Mouse (Mus musculus) limb, embryonic 12.5 days (tissue): ENCODE results near the gene Fxyd5. TPM values are rescaled to one million over a fixed set of nuclear protein-coding genes. Genes with fewer than 3 reads are reported as not detected.
A peak's percentile ranks its signal among the peaks of the same experiment; 100 is the strongest.

Experiments used
- ATAC-seq: fragments of 200-750 bp; cut with Nextera tagmentation; 2 replicates; pipeline ENCODE4 v1.8.0; 2017; ENCODE audit warnings: low read depth, moderate TSS enrichment; ENCODE audit not compliant: insufficient number of reproducible peaks, insufficient read depth, low FRiP score, low TSS enrichment
- H3K27ac ChIP-seq: fragments of 300-500 bp; sonication (generic); 2 replicates; pipeline ENCODE4 v1.5.1; 2016; ENCODE audit warnings: mild to moderate bottlenecking, moderate library complexity
- H3K27me3 ChIP-seq: fragments of 300-500 bp; sonication (generic); 2 replicates; pipeline ENCODE4 v1.6.1; 2016; ENCODE audit warnings: mild to moderate bottlenecking, moderate library complexity
- H3K36me3 ChIP-seq: fragments of 300-500 bp; sonication (generic); 2 replicates; pipeline ENCODE4 v1.6.1; 2016; ENCODE audit warnings: mild to moderate bottlenecking, moderate library complexity
- H3K4me1 ChIP-seq: fragments of 300-500 bp; sonication (generic); replicated peaks from 2 replicates; pipeline ENCODE4 v1.6.1; 2016
- H3K4me2 ChIP-seq: fragments of 300-500 bp; sonication (generic); 2 replicates; pipeline ENCODE4 v1.6.1; 2016; ENCODE audit warnings: mild to moderate bottlenecking, moderate library complexity
- H3K4me3 ChIP-seq: fragments of 300-500 bp; sonication (generic); replicated peaks from 2 replicates; pipeline ENCODE4 v1.5.1; 2016; ENCODE audit warnings: mild to moderate bottlenecking
- H3K9ac ChIP-seq: fragments of 300-500 bp; sonication (generic); replicated peaks from 2 replicates; pipeline ENCODE4 v1.6.1; 2016; ENCODE audit warnings: mild to moderate bottlenecking, moderate library complexity
- H3K9me3 ChIP-seq: fragments of 300-500 bp; sonication (generic); 2 replicates; pipeline ENCODE4 v1.6.1; 2016; ENCODE audit warnings: mild to moderate bottlenecking, moderate library complexity
- WGBS: fragments of 180-500 bp; shearing (Covaris S2); methylation state at CpG from one replicate; pipeline ENCODE4 v1.1.7; 2016; 5-methylcytosine and 5-hydroxymethylcytosine counted together
- polyA plus RNA-seq: library from polyadenylated mRNA; unstranded; fragments of >200 nt; fragmentation: Nextera tagmentation; extraction: Ambion mirVana; gene quantifications from 2 replicates; pipeline ENCODE4 v1.2.1, GENCODE M21; 2016

Fxyd5 gene
- polyA plus RNA-seq, 1 experiment from 2014 or later: 10.3 TPM

DNA sequence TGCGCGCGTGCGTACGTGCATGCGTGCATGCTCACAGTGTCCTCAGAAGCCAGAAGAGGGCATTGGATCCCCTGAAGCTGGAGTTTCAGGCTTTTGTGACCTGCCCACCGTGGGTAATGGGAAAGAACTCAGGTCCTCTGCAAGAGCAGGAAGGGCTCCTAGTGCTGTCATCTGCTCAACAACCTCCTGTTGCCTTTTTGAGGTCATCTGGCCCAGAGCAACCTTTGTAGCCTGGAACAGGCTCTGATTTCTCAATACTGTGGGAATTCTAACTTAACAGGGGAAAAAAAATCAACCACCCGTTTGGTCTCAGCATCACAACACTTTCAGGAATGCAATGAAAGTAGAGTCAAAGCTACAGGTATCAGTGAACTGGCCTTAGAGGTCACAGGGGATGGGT lies 37.4 kb upstream of the Fxyd5 start:
- no peaks in the 10 kb centered on the region for H3K36me3 ChIP-seq
- H3K27ac ChIP-seq: no peak overlapping the region
- H3K4me1 ChIP-seq: peaks cover 26% of the 10 kb centered on the region
- ATAC-seq: no peak
- peaks cover 2% of the 10 kb centered on the region; the same call in 1 of the 2 replicates for H3K9me3 ChIP-seq
- H3K9ac ChIP-seq: no peak overlapping the region
- H3K27me3 ChIP-seq: no peaks in the 10 kb centered on the region
- 83% methylated on average over 8 of the region's 8 CpGs for WGBS
- no peak overlapping the region for H3K4me2 ChIP-seq
- H3K4me3 ChIP-seq: no peak overlapping the region

DNA sequence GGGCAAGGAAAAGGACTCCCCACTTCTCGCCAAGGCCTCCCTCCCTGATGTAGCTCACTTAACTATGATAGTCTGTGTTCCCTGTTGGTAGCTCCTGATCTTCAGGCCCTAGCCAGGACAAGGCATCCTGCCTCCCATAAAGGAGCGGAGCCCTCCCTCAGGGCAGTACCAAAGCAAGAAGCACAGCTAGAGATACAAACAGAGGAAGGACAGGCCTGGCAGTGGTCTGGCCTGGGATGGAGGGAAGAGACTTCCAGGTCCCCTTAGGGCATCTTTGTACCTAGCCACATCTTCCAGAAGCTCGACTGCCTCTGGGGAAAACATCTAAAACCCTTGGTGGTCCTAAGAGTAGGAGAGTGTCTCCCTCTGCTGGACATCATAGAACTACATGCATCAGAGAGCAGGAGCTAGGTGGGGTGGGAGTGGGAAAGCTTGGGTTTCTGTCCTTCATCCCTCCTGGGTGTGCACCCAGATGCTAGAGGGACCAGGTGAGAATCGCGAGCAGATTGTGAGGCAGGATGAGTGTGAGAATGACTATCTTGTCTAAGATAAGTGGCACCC lies 35.7 kb upstream of the Fxyd5 start:
- Histone ChIP-seq H3K27ac (peak overlapping the region; percentile 62), H3K36me3 (no peaks in the 10 kb centered on the region), H3K9ac (no peak overlapping the region), H3K9me3 (peaks cover 2% of the 10 kb centered on the region; the same call in 1 of the 2 replicates), H3K4me1 (peaks cover 20% of the 10 kb centered on the region), H3K4me3 (no peak overlapping the region), H3K4me2 (no peak overlapping the region), H3K27me3 (no peaks in the 10 kb centered on the region)
- peak; percentile 34; the same call in 1 of the 2 replicates for ATAC-seq
- WGBS: 53% methylated on average over 5 of the region's 5 CpGs

DNA sequence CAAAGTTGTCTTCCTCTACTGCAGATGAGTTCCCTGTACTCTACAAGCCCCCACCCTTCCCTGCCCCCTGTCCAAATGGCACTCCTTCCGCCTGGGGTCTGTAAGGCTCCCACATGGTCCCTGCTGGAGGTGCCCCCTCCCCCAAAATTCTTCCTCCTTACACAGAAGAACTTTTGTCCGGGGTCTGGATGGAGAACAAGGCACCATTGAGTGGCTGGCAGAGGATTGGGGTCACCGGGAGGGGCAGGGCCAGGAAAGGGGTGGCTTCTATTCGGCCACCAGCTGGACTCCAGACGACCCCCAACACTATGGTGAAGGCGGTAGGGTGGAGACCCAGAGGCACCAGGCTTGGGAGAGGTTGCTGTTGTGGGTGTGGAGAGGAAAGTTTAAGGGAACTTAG lies 35.2 kb upstream of the Fxyd5 start:
- no peak overlapping the region for H3K9ac ChIP-seq
- no peak overlapping the region for H3K4me2 ChIP-seq
- H3K27ac ChIP-seq: peak overlapping the region; percentile 62
- no peak overlapping the region for H3K4me3 ChIP-seq
- peak; percentile 52; the same call in 1 of the 2 replicates for ATAC-seq
- H3K4me1 ChIP-seq: peaks cover 18% of the 10 kb centered on the region
- WGBS: 51% methylated on average over 6 of the region's 6 CpGs
- H3K27me3 ChIP-seq: no peaks in the 10 kb centered on the region
- H3K36me3 ChIP-seq: no peaks in the 10 kb centered on the region
- H3K9me3 ChIP-seq: peaks cover 2% of the 10 kb centered on the region; the same call in 1 of the 2 replicates

DNA sequence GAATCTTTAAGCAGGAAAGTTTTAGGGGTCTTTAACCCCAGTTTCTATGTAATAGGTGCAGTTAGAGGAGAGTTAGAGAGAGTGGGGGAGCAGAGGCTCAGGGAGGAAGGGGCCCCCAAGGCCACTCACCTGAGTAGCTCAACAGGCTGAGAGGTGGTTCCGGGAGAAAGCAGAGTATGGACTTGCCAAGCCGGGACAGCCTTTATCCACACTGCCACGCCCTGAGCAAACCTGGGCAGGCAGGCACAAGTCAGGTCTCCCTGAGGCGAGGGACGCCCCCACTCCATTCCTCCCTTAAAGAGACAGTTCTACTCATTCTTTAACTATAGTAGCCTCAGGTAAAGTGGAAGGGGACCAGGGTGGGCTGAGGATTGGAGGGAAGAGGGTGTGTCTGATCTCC lies 34.2 kb upstream of the Fxyd5 start, which contains the start of gene Fxyd3:
Gene Fxyd3 (minus strand): TSS at position 213 of the 400 bp plus-strand sequence.
- Histone ChIP-seq H3K4me3 (no peak within 1 kb of the TSS), H3K27me3 (no peaks in the 10 kb centered on the region), H3K9ac (no peak within 1 kb of the TSS), H3K36me3 (no peaks in the 10 kb centered on the region), H3K9me3 (peaks cover 2% of the 10 kb centered on the region; the same call in 1 of the 2 replicates), H3K27ac (peak within 1 kb of the TSS; percentile 62; the same call in 1 of the 2 replicates), H3K4me2 (peak within 1 kb of the TSS; percentile 10), H3K4me1 (peaks cover 23% of the 10 kb centered on the region)
- WGBS: 40% methylated on average over 5 of the region's 5 CpGs
- no peak for ATAC-seq

DNA sequence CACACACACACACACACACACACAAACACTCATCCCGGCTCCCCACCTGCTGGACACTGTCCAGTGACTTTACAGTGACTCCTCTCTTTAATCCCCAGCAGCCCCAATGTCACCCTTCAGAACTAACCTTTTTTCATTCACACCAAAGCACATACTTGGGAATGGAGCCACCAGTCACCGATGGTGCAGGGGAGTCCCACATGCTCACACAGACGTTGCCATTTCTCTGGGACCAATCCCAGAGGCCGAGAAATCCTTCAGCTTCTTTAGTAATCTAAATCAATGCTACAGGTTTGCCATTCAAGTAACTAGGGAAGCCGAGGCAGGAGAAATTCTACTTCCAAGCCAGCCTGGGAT lies 32.4 kb upstream of the Fxyd5 start:
- Histone ChIP-seq H3K27ac (no peak overlapping the region), H3K9me3 (no peaks in the 10 kb centered on the region), H3K27me3 (no peaks in the 10 kb centered on the region), H3K4me3 (no peak overlapping the region), H3K36me3 (no peaks in the 10 kb centered on the region), H3K9ac (no peak overlapping the region), H3K4me2 (no peak overlapping the region), H3K4me1 (peaks cover 23% of the 10 kb centered on the region)
- ATAC-seq: no peak
- WGBS: 69% methylated on average over 5 of the region's 5 CpGs

DNA sequence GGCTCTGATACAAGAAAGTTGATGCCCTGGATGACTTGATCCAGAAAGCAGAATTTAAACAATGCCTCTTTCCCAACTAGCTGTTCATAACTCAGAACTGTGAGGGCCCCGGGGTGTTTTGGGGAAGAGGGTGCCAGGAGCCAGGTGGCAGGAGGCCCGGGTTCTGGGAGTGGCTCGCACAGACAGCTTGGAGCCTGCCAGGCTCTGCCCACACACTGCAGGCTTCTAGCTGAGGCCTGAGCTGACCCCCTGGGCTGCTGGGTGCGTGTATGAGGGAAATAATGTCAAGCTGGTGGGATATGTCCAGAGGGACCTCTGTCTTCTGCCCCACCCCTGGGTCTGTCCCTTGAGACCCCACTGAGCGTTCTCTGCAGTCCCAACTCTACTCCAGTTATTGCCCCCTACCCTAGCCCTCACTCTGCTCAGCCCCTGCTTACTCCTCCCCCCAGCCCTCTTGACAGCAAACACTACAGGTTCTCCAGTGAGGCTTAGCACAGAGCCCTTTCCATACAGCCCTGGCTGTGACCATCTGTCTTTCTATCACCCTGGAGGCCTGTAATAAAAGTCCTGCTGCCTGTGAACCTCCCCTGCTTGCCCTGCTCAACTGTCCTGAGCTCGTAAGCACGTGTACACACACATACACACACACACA lies 31.9 kb upstream of the Fxyd5 start:
- peaks cover 23% of the 10 kb centered on the region for H3K4me1 ChIP-seq
- no peaks in the 10 kb centered on the region for H3K27me3 ChIP-seq
- H3K4me3 ChIP-seq: no peak overlapping the region
- no peaks in the 10 kb centered on the region for H3K36me3 ChIP-seq
- no peak for ATAC-seq
- no peak overlapping the region for H3K4me2 ChIP-seq
- WGBS: 51% methylated on average over 7 of the region's 7 CpGs
- H3K9ac ChIP-seq: no peak overlapping the region
- H3K27ac ChIP-seq: no peak overlapping the region
- no peaks in the 10 kb centered on the region for H3K9me3 ChIP-seq

DNA sequence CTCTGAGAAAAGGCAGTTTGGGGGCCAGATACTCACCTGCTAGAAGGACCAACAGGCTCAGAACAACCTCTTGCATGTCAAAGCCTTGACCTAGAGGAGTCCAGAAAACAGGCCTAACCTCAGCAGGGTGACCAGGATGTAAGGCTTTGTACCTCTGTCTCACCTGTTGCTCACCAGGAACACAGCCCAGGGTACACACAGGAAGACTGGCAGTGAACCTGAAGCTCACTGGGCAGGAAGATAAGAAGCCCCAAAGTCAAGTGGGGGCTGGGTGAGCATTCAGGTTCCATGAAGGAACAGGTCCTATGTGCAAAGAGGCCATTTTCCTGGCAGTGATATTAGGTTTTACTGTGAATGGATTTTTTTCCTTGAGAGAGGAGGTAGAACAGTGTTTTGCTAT lies 31.3 kb upstream of the Fxyd5 start:
- H3K4me2 ChIP-seq: no peak overlapping the region
- peaks cover 23% of the 10 kb centered on the region for H3K4me1 ChIP-seq
- H3K4me3 ChIP-seq: no peak overlapping the region
- H3K27me3 ChIP-seq: no peaks in the 10 kb centered on the region
- no peaks in the 10 kb centered on the region for H3K36me3 ChIP-seq
- no peaks in the 10 kb centered on the region for H3K9me3 ChIP-seq
- no peak for ATAC-seq
- no peak overlapping the region for H3K27ac ChIP-seq
- no peak overlapping the region for H3K9ac ChIP-seq

DNA sequence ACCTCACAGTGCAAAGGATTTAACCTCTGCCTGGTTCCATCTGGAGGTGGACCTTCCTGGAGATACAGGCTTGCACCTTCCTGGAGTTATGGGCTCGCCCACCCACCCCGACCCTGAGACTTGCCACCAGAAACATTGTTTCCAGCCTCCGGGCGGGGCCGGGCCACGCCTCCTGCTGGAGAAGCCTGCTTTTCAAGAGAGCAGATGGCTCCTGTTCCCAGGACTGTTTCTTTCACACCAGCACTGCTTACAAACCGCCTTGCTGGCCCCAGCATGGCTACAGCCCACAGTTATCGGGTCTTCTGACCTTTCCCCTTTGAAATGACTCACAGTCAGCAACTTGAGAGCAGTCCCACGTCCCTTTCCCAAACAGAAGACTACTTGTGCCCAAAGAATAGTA lies 30.0 kb upstream of the Fxyd5 start:
- Histone ChIP-seq H3K27ac (no peak overlapping the region), H3K4me3 (no peak overlapping the region), H3K4me1 (peaks cover 27% of the 10 kb centered on the region), H3K9ac (no peak overlapping the region), H3K9me3 (no peaks in the 10 kb centered on the region), H3K36me3 (no peaks in the 10 kb centered on the region), H3K4me2 (no peak overlapping the region), H3K27me3 (no peaks in the 10 kb centered on the region)
- no peak for ATAC-seq
- 21% methylated on average over 9 of the region's 9 CpGs for WGBS

DNA sequence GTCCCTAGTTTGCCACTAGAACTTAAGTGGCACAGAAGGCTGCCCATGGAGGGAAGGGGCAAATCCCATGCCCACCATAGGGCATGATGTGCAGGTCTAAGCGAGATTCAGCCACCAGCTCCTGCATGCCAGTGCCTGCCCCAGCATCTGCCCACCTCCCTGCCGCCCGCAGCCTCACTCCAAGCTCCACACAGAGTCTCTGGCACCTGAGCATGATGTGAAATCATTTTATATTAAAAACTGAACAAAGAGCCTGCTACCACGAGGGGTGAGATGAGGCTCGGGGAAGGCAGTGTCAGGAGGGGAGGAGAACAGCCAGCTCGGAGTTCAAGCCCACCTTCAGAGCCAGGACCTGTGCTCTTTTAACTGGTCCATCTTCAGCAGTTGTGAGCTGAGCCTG lies 28.0 kb upstream of the Fxyd5 start:
- ATAC-seq: no peak
- Histone ChIP-seq H3K9me3 (no peaks in the 10 kb centered on the region), H3K27me3 (no peaks in the 10 kb centered on the region), H3K9ac (no peak overlapping the region), H3K4me3 (no peak overlapping the region), H3K36me3 (no peaks in the 10 kb centered on the region), H3K4me1 (peaks cover 22% of the 10 kb centered on the region), H3K4me2 (no peak overlapping the region), H3K27ac (no peak overlapping the region)
- WGBS: 81% methylated on average over 6 of the region's 6 CpGs

DNA sequence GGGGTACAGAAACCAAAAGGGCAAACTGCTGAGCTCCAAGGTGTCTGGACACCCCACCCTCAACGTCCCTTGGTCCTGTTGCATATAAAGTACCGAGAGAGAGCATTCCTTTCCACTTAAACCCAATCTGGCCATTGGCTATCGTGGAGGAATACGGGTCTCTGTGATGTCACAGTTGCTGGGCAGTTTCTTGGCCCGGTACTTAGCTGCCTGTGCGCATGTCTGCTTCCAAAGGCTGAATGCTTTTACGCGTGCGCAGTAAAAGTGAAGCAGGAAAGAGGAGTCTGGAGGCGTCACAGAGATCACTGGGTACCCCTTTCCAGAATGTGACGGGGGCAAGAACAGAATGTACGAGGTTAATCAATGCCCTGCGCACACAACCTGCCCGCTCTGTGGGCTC lies 27.2 kb upstream of the Fxyd5 start:
- WGBS: 84% methylated on average over 14 of the region's 14 CpGs
- Histone ChIP-seq H3K36me3 (no peaks in the 10 kb centered on the region), H3K4me1 (peaks cover 22% of the 10 kb centered on the region), H3K27ac (no peak overlapping the region), H3K4me3 (no peak overlapping the region), H3K9ac (no peak overlapping the region), H3K27me3 (no peaks in the 10 kb centered on the region), H3K4me2 (no peak overlapping the region), H3K9me3 (no peaks in the 10 kb centered on the region)
- no peak for ATAC-seq

DNA sequence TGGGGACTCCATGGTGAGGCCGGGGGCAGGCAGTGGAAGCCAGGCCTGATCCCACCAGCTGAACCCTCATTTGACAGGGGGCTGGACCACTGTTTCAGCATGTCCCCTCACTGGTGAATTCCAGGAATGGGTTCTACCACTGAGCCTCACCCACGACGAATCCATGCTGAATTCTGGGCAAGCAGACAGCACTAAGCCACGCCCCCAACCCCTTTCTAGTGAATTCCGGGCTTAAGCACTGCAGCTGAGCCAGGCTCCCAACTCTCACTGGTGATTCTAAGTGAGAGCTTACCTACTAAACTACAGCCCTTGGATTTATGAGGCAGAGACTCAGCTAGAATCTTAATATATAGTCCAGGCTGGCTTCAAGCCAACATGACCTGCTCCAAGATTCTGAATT lies 25.6 kb upstream of the Fxyd5 start:
- Histone ChIP-seq H3K9ac (no peak overlapping the region), H3K4me2 (no peak overlapping the region), H3K36me3 (no peaks in the 10 kb centered on the region), H3K9me3 (no peaks in the 10 kb centered on the region), H3K4me3 (no peak overlapping the region), H3K27ac (peak overlapping the region; percentile 43; the same call in 1 of the 2 replicates), H3K4me1 (peaks cover 22% of the 10 kb centered on the region), H3K27me3 (no peaks in the 10 kb centered on the region)
- ATAC-seq: peak; percentile 21; the same call in 1 of the 2 replicates
- WGBS: 38% methylated on average over 5 of the region's 5 CpGs

DNA sequence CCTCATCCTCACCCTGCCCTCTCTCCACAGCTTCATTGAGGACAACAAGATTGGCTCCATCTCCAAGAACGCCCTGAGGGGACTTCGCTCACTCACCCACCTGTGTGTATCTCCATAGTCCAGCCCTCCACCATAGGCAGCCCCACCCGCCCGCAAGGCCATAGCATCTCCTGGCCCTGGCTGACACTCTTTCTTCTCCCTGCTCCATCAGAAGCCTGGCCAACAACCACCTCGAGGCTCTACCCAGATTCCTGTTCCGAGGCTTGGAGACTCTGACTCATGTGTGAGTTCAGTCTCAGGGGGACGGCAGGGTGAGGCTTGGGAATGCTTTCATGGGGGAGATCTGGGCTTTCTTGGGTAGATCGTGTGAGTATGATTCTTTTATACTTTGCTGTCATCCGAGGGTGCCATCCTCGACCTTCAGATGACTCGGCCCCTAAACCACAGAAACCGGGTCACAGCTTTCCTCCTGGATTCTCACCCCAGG lies 20.8 kb upstream of the Fxyd5 start:
- H3K9ac ChIP-seq: no peak overlapping the region
- H3K4me3 ChIP-seq: no peak overlapping the region
- H3K27ac ChIP-seq: no peak overlapping the region
- H3K36me3 ChIP-seq: no peaks in the 10 kb centered on the region
- no peaks in the 10 kb centered on the region for H3K27me3 ChIP-seq
- no peak overlapping the region for H3K4me2 ChIP-seq
- H3K9me3 ChIP-seq: no peaks in the 10 kb centered on the region
- ATAC-seq: no peak
- peaks cover 17% of the 10 kb centered on the region for H3K4me1 ChIP-seq
- 84% methylated on average over 12 of the region's 12 CpGs for WGBS
